Mouse (Mus musculus) bone marrow, adult 2 months (tissue): Measurements from ENCODE around the gene Kcnk13.

Experiments used
- CTCF ChIP-seq: fragments of 200-500 bp; IDR thresholded peaks from 2 replicates; pipeline ENCODE4 v1.5.1; 2011; ENCODE audit warnings: low read length, control low read depth; ENCODE audit not compliant: control insufficient read depth, insufficient read depth
- POLR2A ChIP-seq: fragments of 200-500 bp; IDR thresholded peaks from 2 replicates; pipeline ENCODE4 v1.6.1; 2011; ENCODE audit warnings: low read depth, mild to moderate bottlenecking, control low read depth, low read length, borderline replicate concordance; ENCODE audit not compliant: control insufficient read depth

DNA sequence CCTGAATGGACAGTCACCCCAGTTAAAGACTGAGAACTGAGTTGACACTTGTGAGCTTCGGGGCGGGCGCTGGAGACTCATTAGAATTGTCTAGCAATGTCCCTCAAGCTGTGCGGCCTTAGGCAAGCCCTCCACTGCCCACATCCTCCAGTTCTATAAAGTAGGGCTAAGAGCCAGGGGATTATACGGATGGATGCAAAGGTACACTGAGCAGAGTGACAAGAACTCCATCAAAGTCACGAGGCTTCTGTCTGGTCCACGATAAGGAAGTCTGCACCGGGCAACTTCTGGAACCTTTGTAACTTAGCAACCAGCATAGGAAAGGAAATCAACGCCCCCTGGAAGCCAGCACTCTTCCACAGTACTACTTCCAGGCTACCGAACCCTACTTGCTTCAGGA is 4.4 kb upstream of the Kcnk13 start:
- no peak for TF ChIP-seq CTCF
- no peak for TF ChIP-seq POLR2A
